25 mouse cellular contexts compared by ENCODE assay signal in the genomic region with DNA sequence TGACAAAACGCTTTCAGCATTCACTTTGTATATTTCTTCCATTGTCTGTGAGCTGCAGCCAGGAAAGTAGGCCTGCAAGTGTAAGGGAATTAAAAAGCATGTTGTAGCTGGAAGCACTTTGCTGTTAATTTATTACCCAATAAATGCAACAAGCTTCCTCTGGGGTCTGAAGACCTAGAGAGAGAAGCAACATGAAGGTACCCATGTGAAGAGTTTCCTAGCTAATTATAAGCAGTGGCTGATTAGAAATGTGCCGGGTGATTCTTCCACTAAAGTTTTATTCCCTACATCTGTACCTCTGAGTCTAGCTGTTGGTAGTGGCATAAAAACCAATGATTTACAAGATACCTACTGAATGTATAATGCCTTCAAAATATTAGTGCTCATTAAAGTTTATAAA.
DNase-seq lines count a peak whose midpoint lies in the region; ATAC-seq and TF ChIP-seq lines count a peak whose summit lies in the region.
"Had no signal": no experiment of that assay in that cellular context is flagged by ENCODE, and none has a peak within 500 bp of the region (broad histone marks: within the 10 kb centered on the region; RNA-seq: fewer than 3 reads in every experiment).

No protein-coding gene starts in this region.

- ATAC-seq in hindbrain, embryonic 16.5 days = peak; percentile 45
- no peak for ATAC-seq in midbrain, postnatal 0 days (ENCODE audit: low FRiP score)
- ATAC-seq in midbrain, embryonic 16.5 days = no peak
- ATAC-seq in CD4-positive, CD25-positive, alpha-beta regulatory T cell, adult 4 months = no peak
- ATAC-seq: forebrain, embryonic 14.5 days; forebrain, embryonic 16.5 days had no signal

- no peak overlapping the region for H3K9ac ChIP-seq in hindbrain, embryonic 16.5 days (ENCODE audit: low read depth, low read length)
- H3K9ac ChIP-seq in midbrain, postnatal 0 days (replicated peaks; ENCODE audit: low read length, poor library complexity, severe bottlenecking) = no peak overlapping the region
- no peak overlapping the region for H3K9ac ChIP-seq in midbrain, embryonic 16.5 days (ENCODE audit: low read depth, low read length)
- H3K9ac ChIP-seq: embryonic facial prominence, embryonic 13.5 days; embryonic facial prominence, embryonic 15.5 days; forebrain, embryonic 12.5 days had no signal

- H3K36me3 ChIP-seq in hindbrain, embryonic 16.5 days (ENCODE audit: control insufficient read depth, insufficient read depth, low read length) = no peaks in the 10 kb centered on the region
- H3K36me3 ChIP-seq in hindbrain, embryonic 10.5 days = no peaks in the 10 kb centered on the region
- H3K36me3 ChIP-seq in midbrain, postnatal 0 days (ENCODE audit: insufficient read depth, low read length) = no peaks in the 10 kb centered on the region
- H3K36me3 ChIP-seq in midbrain, embryonic 16.5 days (ENCODE audit: control insufficient read depth, insufficient read depth, low read length) = no peaks in the 10 kb centered on the region
- H3K36me3 ChIP-seq: embryonic facial prominence, embryonic 13.5 days; embryonic facial prominence, embryonic 15.5 days; forebrain, embryonic 10.5 days; forebrain, embryonic 12.5 days had no signal

- H3K27me3 ChIP-seq in hindbrain, embryonic 16.5 days (replicated peaks; ENCODE audit: control insufficient read depth, insufficient read depth, low read length) = no peaks in the 10 kb centered on the region
- H3K27me3 ChIP-seq in hindbrain, embryonic 10.5 days (ENCODE audit: insufficient read depth, poor library complexity, severe bottlenecking) = no peaks in the 10 kb centered on the region
- H3K27me3 ChIP-seq in midbrain, postnatal 0 days (ENCODE audit: insufficient read depth, low read length) = no peaks in the 10 kb centered on the region
- H3K27me3 ChIP-seq in midbrain, embryonic 16.5 days (ENCODE audit: control insufficient read depth, insufficient read depth, low read depth, low read length) = no peaks in the 10 kb centered on the region
- H3K27me3 ChIP-seq: embryonic facial prominence, embryonic 13.5 days; embryonic facial prominence, embryonic 15.5 days; forebrain, embryonic 12.5 days had no signal

- no peak for DNase-seq in hindbrain, embryonic 10.5 days (ENCODE audit: low spot score)
- DNase-seq in midbrain, postnatal 0 days (ENCODE audit: low spot score) = peak; percentile 22
- peak; percentile 2 for DNase-seq in brain, embryonic 14.5 days (ENCODE audit: low read depth)
- DNase-seq in hindlimb bud, embryonic 11.5 days (ENCODE audit: extremely low spot score, low read depth, low spot score) = peak; percentile 10
- no peak for DNase-seq in thymus, postnatal 10 days (ENCODE audit: low spot score in 2 of 2)
- DNase-seq: adrenal gland, adult 2 months; adrenal gland, postnatal 10 days; adrenal gland, postnatal 25 days; B cell, adult 2 months; cerebellum, adult 18-20 months; cerebellum, adult 8-10 months; cerebellum, adult 9-11 months; cerebellum, postnatal 14 days; cerebellum, postnatal 36 days; embryo, embryonic 11 days had no signal

- H3K27ac ChIP-seq in hindbrain, embryonic 16.5 days (ENCODE audit: low read depth, low read length) = no peak overlapping the region
- H3K27ac ChIP-seq in hindbrain, embryonic 10.5 days = no peak overlapping the region
- H3K27ac ChIP-seq in midbrain, postnatal 0 days (ENCODE audit: low read depth, low read length) = no peak overlapping the region
- no peak overlapping the region for H3K27ac ChIP-seq in midbrain, embryonic 16.5 days (ENCODE audit: low read length)
- H3K27ac ChIP-seq: embryonic facial prominence, embryonic 13.5 days; embryonic facial prominence, embryonic 15.5 days; forebrain, embryonic 10.5 days; forebrain, embryonic 12.5 days had no signal

- no peak overlapping the region for H3K4me2 ChIP-seq in hindbrain, embryonic 16.5 days (ENCODE audit: low read length)
- no peak overlapping the region for H3K4me2 ChIP-seq in midbrain, postnatal 0 days (ENCODE audit: low read depth, low read length, poor library complexity, severe bottlenecking)
- H3K4me2 ChIP-seq in midbrain, embryonic 16.5 days (ENCODE audit: low read length) = no peak overlapping the region
- H3K4me2 ChIP-seq: embryonic facial prominence, embryonic 13.5 days; embryonic facial prominence, embryonic 15.5 days; forebrain, embryonic 12.5 days had no signal

- TF ChIP-seq POLR2A in brain, embryonic 14.5 days (IDR thresholded peaks at IDR 0.05; ENCODE audit: borderline replicate concordance, extremely low read depth, insufficient read depth, insufficient read length, poor library complexity, severe bottlenecking) = no peak

- no peak overlapping the region for H3K4me3 ChIP-seq in hindbrain, embryonic 16.5 days (ENCODE audit: low read length)
- H3K4me3 ChIP-seq in hindbrain, embryonic 10.5 days = no peak overlapping the region
- no peak overlapping the region for H3K4me3 ChIP-seq in midbrain, postnatal 0 days (ENCODE audit: low read depth, low read length)
- no peak overlapping the region for H3K4me3 ChIP-seq in midbrain, embryonic 16.5 days (ENCODE audit: low read depth, low read length)
- H3K4me3 ChIP-seq: embryonic facial prominence, embryonic 13.5 days; embryonic facial prominence, embryonic 15.5 days; erythroblast, embryonic 14.5 days; forebrain, embryonic 10.5 days; forebrain, embryonic 12.5 days had no signal

- no peak for TF ChIP-seq CTCF in midbrain, postnatal 0 days (IDR thresholded peaks at IDR 0.05)
- no peak for TF ChIP-seq CTCF in brain, embryonic 14.5 days (IDR thresholded peaks at IDR 0.05; ENCODE audit: borderline replicate concordance, extremely low read depth, insufficient read depth, insufficient read length)

- WGBS in hindbrain, embryonic 16.5 days = 62% methylated on average over 2 of the region's 2 CpGs
- 86% methylated on average over 2 of the region's 2 CpGs for WGBS in hindbrain, embryonic 10.5 days
- 69% methylated on average over 2 of the region's 2 CpGs for WGBS in midbrain, postnatal 0 days
- 75% methylated on average over 2 of the region's 2 CpGs for WGBS in midbrain, embryonic 16.5 days

- H3K9me3 ChIP-seq in hindbrain, embryonic 16.5 days (ENCODE audit: control insufficient read depth, low read length) = no peaks in the 10 kb centered on the region
- H3K9me3 ChIP-seq in hindbrain, embryonic 10.5 days = no peaks in the 10 kb centered on the region
- H3K9me3 ChIP-seq in midbrain, postnatal 0 days (ENCODE audit: low read length) = no peaks in the 10 kb centered on the region
- no peaks in the 10 kb centered on the region for H3K9me3 ChIP-seq in midbrain, embryonic 16.5 days (replicated peaks; ENCODE audit: control insufficient read depth, low read length, poor library complexity, severe bottlenecking)
- H3K9me3 ChIP-seq: embryonic facial prominence, embryonic 13.5 days; embryonic facial prominence, embryonic 15.5 days; forebrain, embryonic 10.5 days; forebrain, embryonic 12.5 days had no signal

- H3K4me1 ChIP-seq in hindbrain, embryonic 16.5 days (ENCODE audit: control insufficient read depth, insufficient read depth, low read depth, low read length) = no peaks in the 10 kb centered on the region
- no peaks in the 10 kb centered on the region for H3K4me1 ChIP-seq in hindbrain, embryonic 10.5 days (replicated peaks)
- no peaks in the 10 kb centered on the region for H3K4me1 ChIP-seq in midbrain, postnatal 0 days (ENCODE audit: insufficient read depth, low read length)
- no peaks in the 10 kb centered on the region for H3K4me1 ChIP-seq in midbrain, embryonic 16.5 days (ENCODE audit: control insufficient read depth, insufficient read depth, low read length)
- H3K4me1 ChIP-seq: embryonic facial prominence, embryonic 13.5 days; embryonic facial prominence, embryonic 15.5 days; forebrain, embryonic 10.5 days; forebrain, embryonic 12.5 days had no signal

Comparison
In these comparisons a context has a peak if more than half of its experiments do, and no peak if none do; other contexts are left out.
1. DNase-seq: peak in midbrain, postnatal 0 days (single experiment), brain, embryonic 14.5 days (single experiment) and hindlimb bud, embryonic 11.5 days (single experiment); none in hindbrain, embryonic 10.5 days (single experiment) and thymus, postnatal 10 days (0 of 2).